Mouse (Mus musculus) MEL (cell line): Measurements from ENCODE around the gene Eef1akmt2. TPM values are rescaled to one million over a fixed set of nuclear protein-coding genes. Genes with fewer than 3 reads are reported as not detected.

Source experiments
- DNase-seq: peaks from one replicate; pipeline ENCODE4 v3.0.0; 2011; ENCODE audit warnings: low read depth, low spot score
- H3K27ac ChIP-seq: 2 replicates; pipeline ENCODE4 v1.5.1; 2012; ENCODE audit warnings: low read depth, mild to moderate bottlenecking, control low read depth, low read length, moderate library complexity; ENCODE audit not compliant: control insufficient read depth
- H3K27me3 ChIP-seq, 2 experiments: fragments of 150-350 bp in 1 of 2; sonication (generic) in 1 of 2; 2 replicates each; pipeline ENCODE4 v1.6.1; 2012; ENCODE audit warnings: low read length in 2 of 2, mild to moderate bottlenecking in 2 of 2, improper control_type of control experiment in 1 of 2, moderate library complexity in 1 of 2; ENCODE audit not compliant: insufficient read depth in 2 of 2, control insufficient read depth in 1 of 2
- H3K36me3 ChIP-seq, 2 experiments: 2 replicates each; pipeline ENCODE4 v1.6.1; 2012 to 2014; ENCODE audit warnings: low read length in 2 of 2, improper control_type of control experiment in 1 of 2, inconsistent platforms in 1 of 2, mild to moderate bottlenecking in 1 of 2; ENCODE audit not compliant: insufficient read depth in 2 of 2, control insufficient read depth in 1 of 2
- H3K4me1 ChIP-seq, 2 experiments: fragments of 150-350 bp in 1 of 2; sonication (generic) in 1 of 2; 2 replicates each; pipeline ENCODE4 v1.6.1; 2012; ENCODE audit warnings: low read length in 2 of 2, improper control_type of control experiment in 1 of 2, mild to moderate bottlenecking in 1 of 2; ENCODE audit not compliant: insufficient read depth in 2 of 2, control insufficient read depth in 1 of 2
- H3K4me3 ChIP-seq, 2 experiments: fragments of 150-350 bp in 1 of 2; sonication (generic) in 1 of 2; 2 replicates each; pipeline ENCODE4 v1.5.1; 2012; ENCODE audit warnings: low read depth in 2 of 2, low read length in 2 of 2, mild to moderate bottlenecking in 2 of 2, moderate library complexity in 2 of 2, control low read depth in 1 of 2, improper control_type of control experiment in 1 of 2; ENCODE audit not compliant: control insufficient read depth in 1 of 2, insufficient read depth in 1 of 2
- H3K79me2 ChIP-seq: 2 replicates; pipeline ENCODE4 v1.6.1; 2012; ENCODE audit warnings: mild to moderate bottlenecking, low read length, moderate library complexity; ENCODE audit not compliant: control insufficient read depth, poor library complexity, insufficient read depth
- H3K9ac ChIP-seq: 2 replicates; pipeline ENCODE4 v1.6.1; 2012; ENCODE audit warnings: low read depth, mild to moderate bottlenecking, control low read depth, low read length, moderate library complexity; ENCODE audit not compliant: control insufficient read depth, poor library complexity, severe bottlenecking
- H3K9me3 ChIP-seq: fragments of 150-350 bp; sonication (generic); replicated peaks from 2 replicates; pipeline ENCODE4 v1.6.1; 2012; ENCODE audit warnings: mild to moderate bottlenecking, low read length, improper control_type of control experiment, moderate library complexity; ENCODE audit not compliant: insufficient read depth
- BHLHE40 ChIP-seq: IDR thresholded peaks from 2 replicates; pipeline ENCODE4 v1.6.1; 2012; ENCODE audit warnings: low read depth, mild to moderate bottlenecking, inconsistent platforms, low read length, improper control_type of control experiment, borderline replicate concordance
- CTCF ChIP-seq, 3 experiments: IDR thresholded peaks in 2 of 3; conservative IDR thresholded peaks in 1 of 3; 2 replicates each; pipeline ENCODE4 v1.5.1; 2011 to 2012; ENCODE audit warnings: low read length in 3 of 3, low read depth in 2 of 3, mild to moderate bottlenecking in 2 of 3, improper control_type of control experiment in 1 of 3, inconsistent platforms in 1 of 3, mixed read lengths in 1 of 3, moderate library complexity in 1 of 3; ENCODE audit not compliant: control insufficient read depth in 1 of 3, insufficient read depth in 1 of 3, poor library complexity in 1 of 3, severe bottlenecking in 1 of 3
- ELF1 ChIP-seq: IDR thresholded peaks from 2 replicates; pipeline ENCODE4 v1.6.1; 2014; ENCODE audit warnings: low read depth, mild to moderate bottlenecking, inconsistent platforms, low read length, improper control_type of control experiment, moderate library complexity
- ETS1 ChIP-seq: IDR thresholded peaks from 2 replicates; pipeline ENCODE4 v1.6.1; 2012; ENCODE audit warnings: low read depth, mild to moderate bottlenecking, inconsistent platforms, low read length, improper control_type of control experiment, moderate library complexity
- GABPA ChIP-seq: IDR thresholded peaks from 2 replicates; pipeline ENCODE4 v1.6.1; 2012; ENCODE audit warnings: low read depth, mild to moderate bottlenecking, inconsistent platforms, low read length, improper control_type of control experiment, moderate library complexity
- GATA1 ChIP-seq: IDR thresholded peaks from 2 replicates; pipeline ENCODE4 v1.6.1; 2011; ENCODE audit warnings: low read depth, low read length, improper control_type of control experiment
- HCFC1 ChIP-seq: IDR thresholded peaks from 2 replicates; pipeline ENCODE4 v1.6.1; 2012; ENCODE audit warnings: low read depth, mild to moderate bottlenecking, inconsistent platforms, low read length, improper control_type of control experiment, moderate library complexity
- JUND ChIP-seq: IDR thresholded peaks from 2 replicates; pipeline ENCODE4 v1.6.1; 2011; ENCODE audit warnings: low read depth, mild to moderate bottlenecking, improper control_type of control experiment, low read length
- KAT2A ChIP-seq: conservative IDR thresholded peaks from 2 replicates; pipeline ENCODE4 v1.6.1; 2012; ENCODE audit warnings: low read depth, low read length, improper control_type of control experiment, inconsistent platforms
- MAFK ChIP-seq: IDR thresholded peaks from 2 replicates; pipeline ENCODE4 v1.6.1; 2011; ENCODE audit warnings: low read depth, mild to moderate bottlenecking, low read length, improper control_type of control experiment, borderline replicate concordance
- MAX ChIP-seq: IDR thresholded peaks from 2 replicates; pipeline ENCODE4 v1.6.1; 2011; ENCODE audit warnings: low read length, improper control_type of control experiment
- MAZ ChIP-seq: IDR thresholded peaks from 2 replicates; pipeline ENCODE4 v1.6.1; 2012; ENCODE audit warnings: low read depth, mild to moderate bottlenecking, inconsistent platforms, low read length, improper control_type of control experiment
- MEF2A ChIP-seq: IDR thresholded peaks from 2 replicates; pipeline ENCODE4 v1.6.1; 2014; ENCODE audit warnings: low read depth, mild to moderate bottlenecking, inconsistent platforms, low read length, improper control_type of control experiment; ENCODE audit not compliant: poor library complexity, insufficient replicate concordance, severe bottlenecking; ENCODE audit errors: extremely low read depth
- MYB ChIP-seq: IDR thresholded peaks from 2 replicates; pipeline ENCODE4 v1.6.1; 2011; ENCODE audit warnings: mild to moderate bottlenecking, low read depth, low read length, improper control_type of control experiment
- NELFE ChIP-seq: IDR thresholded peaks from 2 replicates; pipeline ENCODE4 v1.6.1; 2011; ENCODE audit warnings: low read depth, low read length, improper control_type of control experiment
- NRF1 ChIP-seq: IDR thresholded peaks from 2 replicates; pipeline ENCODE4 v1.6.1; 2014; ENCODE audit warnings: low read depth, mild to moderate bottlenecking, inconsistent platforms, low read length, improper control_type of control experiment, moderate library complexity; ENCODE audit not compliant: poor library complexity, insufficient read depth, severe bottlenecking
- POLR2A ChIP-seq, 2 experiments: IDR thresholded peaks; 2 replicates each; pipeline ENCODE4 v1.6.1; 2011 to 2012; ENCODE audit warnings: low read length in 2 of 2, mild to moderate bottlenecking in 2 of 2, control low read depth in 1 of 2, improper control_type of control experiment in 1 of 2, low read depth in 1 of 2, moderate library complexity in 1 of 2; ENCODE audit not compliant: control insufficient read depth in 1 of 2, insufficient read depth in 1 of 2, poor library complexity in 1 of 2
- POLR2AphosphoS2 ChIP-seq: IDR thresholded peaks from 2 replicates; pipeline ENCODE4 v1.6.1; 2011; ENCODE audit warnings: low read length, improper control_type of control experiment
- POLR2AphosphoS5 ChIP-seq: IDR thresholded peaks from 2 replicates; pipeline ENCODE4 v1.6.1; 2012; ENCODE audit warnings: low read depth, borderline replicate concordance, mild to moderate bottlenecking, inconsistent platforms, low read length, moderate library complexity, mixed read lengths
- RAD21 ChIP-seq: IDR thresholded peaks from 2 replicates; pipeline ENCODE4 v1.6.1; 2011; ENCODE audit warnings: mild to moderate bottlenecking, low read depth, low read length, improper control_type of control experiment
- RCOR1 ChIP-seq: IDR thresholded peaks from 2 replicates; pipeline ENCODE4 v1.6.1; 2012; ENCODE audit warnings: low read depth, mild to moderate bottlenecking, inconsistent platforms, low read length, improper control_type of control experiment
- SIN3A ChIP-seq: IDR thresholded peaks from 2 replicates; pipeline ENCODE4 v1.6.1; 2012; ENCODE audit warnings: low read length, improper control_type of control experiment, inconsistent platforms
- SMC3 ChIP-seq: IDR thresholded peaks from 2 replicates; pipeline ENCODE4 v1.6.1; 2011; ENCODE audit warnings: low read depth, low read length, improper control_type of control experiment
- TBP ChIP-seq: IDR thresholded peaks from 2 replicates; pipeline ENCODE4 v1.8.0; 2011; ENCODE audit warnings: low read depth, low read length, improper control_type of control experiment
- TCF12 ChIP-seq: IDR thresholded peaks from 2 replicates; pipeline ENCODE4 v1.6.1; 2014; ENCODE audit warnings: low read depth, mild to moderate bottlenecking, inconsistent platforms, low read length, improper control_type of control experiment, moderate library complexity
- UBTF ChIP-seq: IDR thresholded peaks from 2 replicates; pipeline ENCODE4 v1.6.1; 2012; ENCODE audit warnings: low read depth, mild to moderate bottlenecking, inconsistent platforms, low read length, improper control_type of control experiment, moderate library complexity, borderline replicate concordance; ENCODE audit not compliant: insufficient read depth
- USF2 ChIP-seq, 2 experiments: IDR thresholded peaks; 2 replicates each; pipeline ENCODE4 v1.6.1; 2011 to 2012; ENCODE audit warnings: improper control_type of control experiment in 2 of 2, low read length in 2 of 2, borderline replicate concordance in 1 of 2, inconsistent platforms in 1 of 2, low read depth in 1 of 2, mild to moderate bottlenecking in 1 of 2; ENCODE audit not compliant: insufficient read depth in 1 of 2
- ZC3H11A ChIP-seq: IDR thresholded peaks from 2 replicates; pipeline ENCODE4 v1.6.1; 2012; ENCODE audit warnings: low read depth, mild to moderate bottlenecking, inconsistent platforms, low read length, improper control_type of control experiment
- ZMIZ1 ChIP-seq: IDR thresholded peaks from 2 replicates; pipeline ENCODE4 v1.6.1; 2012; ENCODE audit warnings: low read depth, mild to moderate bottlenecking, inconsistent platforms, low read length, improper control_type of control experiment, moderate library complexity
- ZNF384 ChIP-seq: IDR thresholded peaks from 2 replicates; pipeline ENCODE4 v1.6.1; 2012; ENCODE audit warnings: low read depth, mild to moderate bottlenecking, inconsistent platforms, low read length, improper control_type of control experiment
- polyA plus RNA-seq, 2 experiments: library from polyadenylated mRNA; stranded (reverse) in 1 of 2; unstranded in 1 of 2; fragments of >175 nt in 1 of 2; fragments of >200 nt in 1 of 2; gene quantifications; 2 replicates each; pipeline versions ENCODE4 v1.2.1 to v1.2.4; 2012; ENCODE audit warnings: low replicate concordance in 2 of 2, low read depth in 1 of 2; ENCODE audit not compliant: insufficient read length in 2 of 2, insufficient read depth in 1 of 2, missing spikeins in 1 of 2
- total RNA-seq: library from RNA; depleted of rRNA; stranded (reverse); fragments of 300-350 nt; gene quantifications from 2 replicates; pipeline ENCODE4 v1.2.3, GENCODE M21; 2012; rRNA removed

The Eef1akmt2 gene
- total RNA-seq (24.3 and 26.9 TPM in 2 replicates), polyA plus RNA-seq (100 to 1,000 TPM in 1 of 2 experiments, 10 to 100 TPM in 1; 27.0 to 330 TPM)

DNA sequence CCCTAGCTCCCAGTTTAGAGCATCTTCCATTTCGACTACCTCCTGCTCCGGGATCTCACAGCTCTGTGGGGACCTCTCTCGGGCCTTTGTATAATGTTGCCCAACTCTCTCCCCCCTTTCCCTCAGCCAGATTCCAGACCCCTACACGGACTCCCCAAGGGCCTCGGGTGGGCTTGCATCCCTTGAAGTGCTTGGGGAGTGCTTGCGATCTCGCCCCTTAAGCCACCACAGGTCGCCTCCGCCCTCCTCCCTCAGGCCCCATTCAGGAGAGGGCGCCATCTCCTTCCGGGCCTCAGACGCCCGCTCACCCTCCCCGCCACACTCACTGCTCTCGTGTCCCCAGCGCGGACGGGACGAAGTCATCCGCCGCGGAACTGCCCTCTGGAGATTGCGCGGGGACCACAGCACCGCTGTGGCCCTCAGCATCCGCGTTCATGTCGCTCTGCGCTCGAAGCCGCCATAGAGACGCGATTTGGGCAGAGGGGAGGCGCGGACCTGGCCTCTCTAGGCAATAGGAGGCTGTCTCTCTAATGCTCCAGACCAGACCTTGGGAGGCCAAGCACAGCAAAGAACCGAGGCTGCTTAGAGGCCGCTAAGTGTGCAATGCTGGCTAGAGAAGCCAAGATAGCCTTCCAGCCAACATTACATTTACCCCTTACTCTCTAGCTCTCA is at the start of gene Eef1akmt2:
Eef1akmt2 (minus strand) TSS at position 501 of the 672 bp plus-strand sequence.
- Histone ChIP-seq H3K4me1 (peaks cover 8% of the 10 kb centered on the region in 2 experiments), H3K9me3 (no peaks in the 10 kb centered on the region), H3K27me3 (no peaks in the 10 kb centered on the region)

DNA sequence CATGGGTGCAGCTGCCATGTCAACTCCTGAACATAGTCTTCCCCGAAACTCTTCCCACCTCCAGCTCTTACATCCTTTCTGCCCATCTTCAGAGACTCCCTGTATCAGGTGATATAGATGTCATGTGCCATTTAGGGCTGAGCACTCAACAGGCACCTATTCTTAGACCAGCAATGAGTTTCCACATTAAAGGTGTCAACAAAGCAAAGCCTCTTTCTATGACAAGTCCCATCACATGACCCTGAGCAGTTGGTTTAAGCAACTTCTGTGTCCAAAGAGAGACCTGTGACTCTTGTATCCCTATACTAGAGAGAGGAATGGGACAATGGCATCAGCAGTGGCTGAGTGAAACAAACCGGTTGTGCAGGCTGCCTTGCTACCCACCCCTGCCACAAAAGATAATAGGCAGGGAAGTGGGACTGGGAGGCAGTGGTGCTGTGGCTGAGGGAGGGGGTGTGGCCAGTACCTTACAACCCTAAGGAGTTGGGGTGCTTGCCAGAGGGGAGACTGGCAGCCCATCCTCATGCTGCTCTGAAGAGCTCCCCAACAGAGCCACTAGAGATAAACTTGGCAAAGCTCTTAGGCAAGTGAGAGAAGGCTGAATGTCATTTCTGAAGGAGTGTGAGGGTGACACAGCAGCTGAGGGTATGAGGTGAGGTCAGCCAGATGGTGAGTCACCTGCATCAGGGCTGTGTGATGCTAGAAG is 48.5 kb upstream of the Eef1akmt2 start:
- no peak overlapping the region for H3K9ac ChIP-seq
- H3K27me3 ChIP-seq = no peaks in the 10 kb centered on the region
- peak; percentile 38 for DNase-seq
- no peak overlapping the region for H3K27ac ChIP-seq
- no peaks in the 10 kb centered on the region for H3K9me3 ChIP-seq
- H3K4me1 ChIP-seq = peaks cover 0 to 7% of the 10 kb centered on the region in 2 experiments; a peak in 3 of 4 replicates
- no peaks in the 10 kb centered on the region; a peak in 1 of 4 replicates for H3K36me3 ChIP-seq
- TF ChIP-seq ZNF384 (no peak), NELFE (no peak), MYB (no peak), JUND (no peak), GATA1 (no peak), TCF12 (no peak), BHLHE40 (no peak), POLR2AphosphoS2 (no peak), CTCF (IDR thresholded peaks at IDR 0.05 in 2 of 3, conservative IDR thresholded peaks at IDR 0.05 in 1 of 3; ENCODE audit: control insufficient read depth in 1 of 3, insufficient read depth in 1 of 3, low read depth in 2 of 3, low read length in 3 of 3, poor library complexity in 1 of 3, severe bottlenecking in 1 of 3) (no peak), ETS1 (no peak), MAX (no peak), TBP (no peak), UBTF (no peak), RAD21 (no peak), HCFC1 (no peak), SMC3 (no peak), NRF1 (no peak)
- no peak overlapping the region for H3K4me3 ChIP-seq
- no peaks in the 10 kb centered on the region for H3K79me2 ChIP-seq

More for the DNA sequence above, at the start of gene Eef1akmt2:
- H3K27ac ChIP-seq = peak within 1 kb of the TSS; percentile 73
- H3K36me3 ChIP-seq = peaks cover 3 to 18% of the 10 kb centered on the region in 2 experiments; a peak in 3 of 4 replicates
- peaks cover 3% of the 10 kb centered on the region for H3K79me2 ChIP-seq
- peak; percentile 52; the same call in 1 of the 2 replicates for TF ChIP-seq GABPA
- TF ChIP-seq HCFC1 = peak; percentile 88
- peak; percentile 21; the same call in 1 of the 2 replicates for TF ChIP-seq POLR2AphosphoS5
- TF ChIP-seq NRF1 = no peak
- TF ChIP-seq ELF1 = peak; percentile 53; the same call in 1 of the 2 replicates
- TF ChIP-seq TCF12 = peak; percentile 79
- peak; percentile 73 for TF ChIP-seq POLR2AphosphoS2
- no peak for TF ChIP-seq USF2 (IDR thresholded peaks at IDR 0.05; ENCODE audit: borderline replicate concordance in 1 of 2, insufficient read depth in 1 of 2, low read depth in 1 of 2, low read length in 2 of 2)
- peak; percentile 86 for TF ChIP-seq NELFE
- TF ChIP-seq SIN3A = peak; percentile 72
- TF ChIP-seq KAT2A = peak; percentile 49
- no peak; the same call in 1 of the 2 replicates for TF ChIP-seq MAX
- peak in 1 of 3 experiments; percentile 41; a peak in 2 of 6 replicates for TF ChIP-seq CTCF (IDR thresholded peaks at IDR 0.05 in 2 of 3, conservative IDR thresholded peaks at IDR 0.05 in 1 of 3; ENCODE audit: control insufficient read depth in 1 of 3, insufficient read depth in 1 of 3, low read depth in 2 of 3, low read length in 3 of 3, poor library complexity in 1 of 3, severe bottlenecking in 1 of 3)
- TF ChIP-seq TBP = peak; percentile 82; the same call in 1 of the 2 replicates
- 0 out of 2 replicates have a peak, but pooled peaks have one; percentile 7 for TF ChIP-seq SMC3
- no peak for TF ChIP-seq MAFK
- no peak for TF ChIP-seq MEF2A
- TF ChIP-seq ZMIZ1 = peak; percentile 89
- TF ChIP-seq MAZ = no peak
- no peak for TF ChIP-seq ZC3H11A
- peak in 1 of 2 experiments; percentile 90 for TF ChIP-seq POLR2A (IDR thresholded peaks at IDR 0.05; ENCODE audit: control insufficient read depth in 1 of 2, insufficient read depth in 1 of 2, low read depth in 1 of 2, low read length in 2 of 2, poor library complexity in 1 of 2)
- TF ChIP-seq UBTF = 0 out of 2 replicates have a peak, but pooled peaks have one; percentile 47
- 0 out of 2 replicates have a peak, but pooled peaks have one; percentile 34 for TF ChIP-seq RCOR1
- TF ChIP-seq, all 39 proteins: peak for 16
- peak within 1 kb of the TSS; percentile 77 to 95 for H3K4me3 ChIP-seq
- H3K9ac ChIP-seq = peak within 1 kb of the TSS; percentile 85
- peak; percentile 93 for DNase-seq
